Mouse (Mus musculus): ENCODE results near the gene Gabra5. TPM values are rescaled to one million over a fixed set of nuclear protein-coding genes. Genes with fewer than 3 reads are reported as not detected.
A peak's percentile ranks its signal among the peaks of the same experiment; 100 is the strongest.

Gabra5 gene
- polyA plus RNA-seq, 1 experiment from 2014 or later = 0.18 TPM

GRCm38 (mm10) chr7:57386517-57387340 lies 123.1 kb downstream of the Gabra5 start, which contains the start of gene Gabrg3:
Gabrg3 (minus strand) TSS chr7:57387188.
- 1% methylated on average over 58 of the region's 71 CpGs for WGBS
- peak within 1 kb of the TSS; percentile 93 for H3K4me2 ChIP-seq (ENCODE audit: low read length)
- no peak for ATAC-seq (ENCODE audit: insufficient number of reproducible peaks, insufficient read depth, low FRiP score, low read depth)
- H3K9me3 ChIP-seq (ENCODE audit: control insufficient read depth, low read length) = no peaks in the 10 kb centered on the region
- H3K27me3 ChIP-seq (ENCODE audit: control insufficient read depth, insufficient read depth, low read length) = peaks cover 35% of the 10 kb centered on the region
- H3K36me3 ChIP-seq (ENCODE audit: control insufficient read depth, insufficient read depth, low read length) = no peaks in the 10 kb centered on the region
- H3K9ac ChIP-seq (ENCODE audit: low read length) = peak within 1 kb of the TSS; percentile 60
- H3K27ac ChIP-seq (replicated peaks in 1 of 2; ENCODE audit: control insufficient read depth in 1 of 2, insufficient read depth in 1 of 2, low read depth in 2 of 2, low read length in 2 of 2) = no peak within 1 kb of the TSS
- no peaks in the 10 kb centered on the region for H3K4me1 ChIP-seq (ENCODE audit: control insufficient read depth in 2 of 2, insufficient read depth in 2 of 2, low read length in 2 of 2)
- H3K4me3 ChIP-seq (ENCODE audit: control insufficient read depth in 1 of 2, insufficient read depth in 1 of 2, low read depth in 1 of 2, low read length in 2 of 2) = peak within 1 kb of the TSS; percentile 48 to 51

DNA sequence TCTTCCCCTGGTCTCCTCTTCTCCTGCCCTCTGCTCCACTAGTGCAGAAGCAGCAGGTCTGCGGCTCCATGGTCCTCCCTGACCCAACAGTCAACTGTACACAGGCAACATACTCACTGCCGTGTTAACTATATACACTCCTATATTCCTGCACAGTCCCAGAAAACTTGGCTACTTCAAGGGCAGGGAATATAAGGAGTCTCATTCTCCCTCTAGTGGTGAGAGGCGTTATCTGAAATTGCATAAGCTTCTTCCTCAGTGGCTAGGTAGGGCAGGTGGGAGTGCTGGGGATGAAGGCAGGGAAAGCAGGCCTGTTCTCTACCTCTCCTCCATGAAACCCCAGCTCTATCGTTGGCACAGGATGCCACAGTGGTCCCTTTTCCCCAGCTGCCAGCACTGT lies 125.7 kb downstream of the Gabra5 start:
- Histone ChIP-seq H3K27ac (replicated peaks in 1 of 2; ENCODE audit: control insufficient read depth in 1 of 2, insufficient read depth in 1 of 2, low read depth in 2 of 2, low read length in 2 of 2) (no peak overlapping the region), H3K27me3 (ENCODE audit: control insufficient read depth, insufficient read depth, low read length) (peaks cover 35% of the 10 kb centered on the region), H3K9me3 (ENCODE audit: control insufficient read depth, low read length) (no peaks in the 10 kb centered on the region), H3K4me3 (ENCODE audit: control insufficient read depth in 1 of 2, insufficient read depth in 1 of 2, low read depth in 1 of 2, low read length in 2 of 2) (no peak overlapping the region), H3K4me1 (ENCODE audit: control insufficient read depth in 2 of 2, insufficient read depth in 2 of 2, low read length in 2 of 2) (no peaks in the 10 kb centered on the region), H3K9ac (ENCODE audit: low read length) (no peak overlapping the region), H3K36me3 (ENCODE audit: control insufficient read depth, insufficient read depth, low read length) (no peaks in the 10 kb centered on the region), H3K4me2 (ENCODE audit: low read length) (no peak overlapping the region)
- 27% methylated on average over 4 of the region's 4 CpGs for WGBS
- no peak for ATAC-seq (ENCODE audit: insufficient number of reproducible peaks, insufficient read depth, low FRiP score, low read depth)

GRCm38 (mm10) chr7:57366013-57366390 lies 143.9 kb downstream of the Gabra5 start:
- H3K36me3 ChIP-seq (ENCODE audit: control insufficient read depth, insufficient read depth, low read length) = no peaks in the 10 kb centered on the region
- H3K4me2 ChIP-seq (ENCODE audit: low read length) = no peak overlapping the region
- H3K27ac ChIP-seq (replicated peaks in 1 of 2; ENCODE audit: control insufficient read depth in 1 of 2, insufficient read depth in 1 of 2, low read depth in 2 of 2, low read length in 2 of 2) = no peak overlapping the region
- no peak overlapping the region for H3K9ac ChIP-seq (ENCODE audit: low read length)
- H3K9me3 ChIP-seq (ENCODE audit: control insufficient read depth, low read length) = no peaks in the 10 kb centered on the region
- no peak overlapping the region for H3K4me3 ChIP-seq (ENCODE audit: control insufficient read depth in 1 of 2, insufficient read depth in 1 of 2, low read depth in 1 of 2, low read length in 2 of 2)
- no peaks in the 10 kb centered on the region for H3K4me1 ChIP-seq (ENCODE audit: control insufficient read depth in 2 of 2, insufficient read depth in 2 of 2, low read length in 2 of 2)
- 74% methylated on average over 5 of the region's 5 CpGs for WGBS
- no peak for ATAC-seq (ENCODE audit: insufficient number of reproducible peaks, insufficient read depth, low FRiP score, low read depth)
- no peaks in the 10 kb centered on the region for H3K27me3 ChIP-seq (ENCODE audit: control insufficient read depth, insufficient read depth, low read length)

GRCm38 (mm10) chr7:57365134-57366012 lies 144.5 kb downstream of the Gabra5 start:
- Histone ChIP-seq H3K9ac (ENCODE audit: low read length) (no peak overlapping the region), H3K36me3 (ENCODE audit: control insufficient read depth, insufficient read depth, low read length) (no peaks in the 10 kb centered on the region), H3K4me1 (ENCODE audit: control insufficient read depth in 2 of 2, insufficient read depth in 2 of 2, low read length in 2 of 2) (no peaks in the 10 kb centered on the region), H3K9me3 (ENCODE audit: control insufficient read depth, low read length) (no peaks in the 10 kb centered on the region), H3K27ac (replicated peaks in 1 of 2; ENCODE audit: control insufficient read depth in 1 of 2, insufficient read depth in 1 of 2, low read depth in 2 of 2, low read length in 2 of 2) (no peak overlapping the region), H3K4me3 (ENCODE audit: control insufficient read depth in 1 of 2, insufficient read depth in 1 of 2, low read depth in 1 of 2, low read length in 2 of 2) (no peak overlapping the region), H3K27me3 (ENCODE audit: control insufficient read depth, insufficient read depth, low read length) (no peaks in the 10 kb centered on the region), H3K4me2 (ENCODE audit: low read length) (no peak overlapping the region)
- ATAC-seq (ENCODE audit: insufficient number of reproducible peaks, insufficient read depth, low FRiP score, low read depth) = no peak
- WGBS = 73% methylated on average over 5 of the region's 5 CpGs

GRCm38 (mm10) chr7:57363812-57364211 lies 146.0 kb downstream of the Gabra5 start:
- Histone ChIP-seq H3K4me2 (ENCODE audit: low read length) (no peak overlapping the region), H3K9me3 (ENCODE audit: control insufficient read depth, low read length) (no peaks in the 10 kb centered on the region), H3K27ac (replicated peaks in 1 of 2; ENCODE audit: control insufficient read depth in 1 of 2, insufficient read depth in 1 of 2, low read depth in 2 of 2, low read length in 2 of 2) (no peak overlapping the region), H3K9ac (ENCODE audit: low read length) (no peak overlapping the region), H3K36me3 (ENCODE audit: control insufficient read depth, insufficient read depth, low read length) (no peaks in the 10 kb centered on the region), H3K27me3 (ENCODE audit: control insufficient read depth, insufficient read depth, low read length) (no peaks in the 10 kb centered on the region), H3K4me1 (ENCODE audit: control insufficient read depth in 2 of 2, insufficient read depth in 2 of 2, low read length in 2 of 2) (no peaks in the 10 kb centered on the region), H3K4me3 (ENCODE audit: control insufficient read depth in 1 of 2, insufficient read depth in 1 of 2, low read depth in 1 of 2, low read length in 2 of 2) (no peak overlapping the region)
- no peak for ATAC-seq (ENCODE audit: insufficient number of reproducible peaks, insufficient read depth, low FRiP score, low read depth)
- 65% methylated on average over 6 of the region's 6 CpGs for WGBS

DNA sequence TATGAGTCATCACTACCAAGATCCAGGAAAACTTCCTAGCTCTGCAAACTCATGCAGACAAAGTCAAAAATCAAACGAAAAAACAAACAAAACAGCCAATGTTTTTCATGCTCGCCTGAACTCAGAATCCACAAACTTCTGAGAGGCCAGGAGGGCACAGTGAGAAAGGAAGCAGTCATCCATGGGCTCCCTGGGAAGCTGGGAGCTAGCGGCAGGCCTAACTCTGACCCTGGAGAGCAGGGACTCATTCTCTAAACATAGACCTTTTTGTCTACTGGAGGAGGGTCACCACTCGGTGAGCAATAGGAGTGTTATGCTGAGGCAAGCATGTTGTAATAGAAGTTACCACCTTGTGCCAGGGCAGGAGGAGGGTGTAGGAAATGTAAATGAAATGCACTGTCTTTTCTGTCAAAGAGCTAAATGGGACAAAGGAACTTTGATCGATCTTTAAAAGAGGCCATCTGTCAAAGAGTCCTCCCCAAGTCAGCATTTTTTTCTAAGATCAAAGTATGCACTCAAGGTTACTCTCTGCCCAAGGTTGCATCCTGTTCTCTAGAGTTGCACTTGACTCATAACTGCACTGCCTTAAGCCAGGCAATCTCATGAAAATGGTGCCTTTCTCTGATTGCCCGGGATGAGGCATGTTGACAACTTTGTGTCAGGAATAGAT lies 151.9 kb downstream of the Gabra5 start:
- 59% methylated on average over 6 of the region's 6 CpGs for WGBS
- Histone ChIP-seq H3K27me3 (ENCODE audit: control insufficient read depth, insufficient read depth, low read length) (no peaks in the 10 kb centered on the region), H3K4me3 (ENCODE audit: control insufficient read depth in 1 of 2, insufficient read depth in 1 of 2, low read depth in 1 of 2, low read length in 2 of 2) (no peak overlapping the region), H3K27ac (replicated peaks in 1 of 2; ENCODE audit: control insufficient read depth in 1 of 2, insufficient read depth in 1 of 2, low read depth in 2 of 2, low read length in 2 of 2) (no peak overlapping the region), H3K36me3 (ENCODE audit: control insufficient read depth, insufficient read depth, low read length) (no peaks in the 10 kb centered on the region), H3K9me3 (ENCODE audit: control insufficient read depth, low read length) (no peaks in the 10 kb centered on the region), H3K9ac (ENCODE audit: low read length) (no peak overlapping the region), H3K4me1 (ENCODE audit: control insufficient read depth in 2 of 2, insufficient read depth in 2 of 2, low read length in 2 of 2) (peaks cover 0 to 2% of the 10 kb centered on the region in 2 experiments; a peak in 2 of 4 replicates), H3K4me2 (ENCODE audit: low read length) (no peak overlapping the region)
- ATAC-seq (ENCODE audit: insufficient number of reproducible peaks, insufficient read depth, low FRiP score, low read depth) = no peak

All from heart, embryonic 14.5 days (tissue).